Mouse (Mus musculus): ENCODE data around the gene Iffo1.

DNA sequence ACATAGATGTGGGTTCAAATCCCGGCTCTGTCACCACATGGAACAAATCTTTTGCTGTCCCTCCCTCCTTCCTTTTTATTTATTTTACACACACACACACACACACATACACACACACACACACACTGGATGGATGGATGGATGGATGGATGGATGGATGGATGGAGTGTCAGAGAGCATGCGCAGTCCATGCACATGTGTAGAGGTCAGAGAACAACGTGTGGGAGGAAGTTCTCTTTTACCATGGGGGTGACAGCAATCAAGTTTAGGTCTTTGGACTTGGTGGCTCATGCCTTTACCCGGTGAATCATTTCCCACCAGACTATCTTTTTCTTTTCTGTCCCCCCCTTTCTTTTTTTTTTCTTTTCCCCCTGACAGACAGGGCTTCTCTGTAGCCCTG is 8.6 kb downstream of the Iffo1 start:
- TF ChIP-seq CTCF (IDR thresholded peaks at IDR 0.05) (no peak), EP300 (IDR thresholded peaks at IDR 0.05) (no peak)

Measured in lung, postnatal 0 days (tissue).